Mouse (Mus musculus) T-helper 2 cell (primary cell): ENCODE results near the gene Prl3d2.
"Not testable (repeated sequence)": the region's sequence is repeated elsewhere in the genome, so short reads cannot be mapped to it uniquely, and the experiment has no call there.

Experiments used
- in situ Hi-C: fragments of 300-600 bp; cut with MboI, MseI; formaldehyde crosslinking; loops from one replicate; pipeline ENCODE4 v1.15.1; 2025; ENCODE audit warnings: high pct_unique_total_duplicates

Gene Prl3d2

GRCm38 (mm10) chr13:27121398-27121797 is at the start of gene Prl3d2:
Gene Prl3d2, plus strand, starts transcription at chr13:27121698.
- in situ Hi-C loops: not testable (repeated sequence)

GRCm38 (mm10) chr13:27093890-27094289 is 27.6 kb upstream of the Prl3d2 start, which contains the start of gene Prl3d1:
Gene Prl3d1, plus strand, starts transcription at chr13:27094190.
- in situ Hi-C loops: not testable (repeated sequence)

GRCm38 (mm10) chr13:27148264-27148663 is 26.8 kb downstream of the Prl3d2 start:
- in situ Hi-C loops: no loop called here

- in situ Hi-C loops: not testable (repeated sequence)
Measured at GRCm38 (mm10) chr13:27156490-27156889, 35.0 kb downstream of the Prl3d2 start, which contains the start of gene Prl3d3. Gene Prl3d3, plus strand, starts transcription at chr13:27156790.
